In genomic region chr19:6392743-6393393, GRCm38 (mm10) we compare ENCODE assay signal across 13 mouse cellular contexts. TPM values are rescaled to one million over a fixed set of nuclear protein-coding genes. Genes with fewer than 3 reads are reported as not detected.
DNase-seq lines count a peak whose midpoint lies in the region; ATAC-seq and TF ChIP-seq lines count a peak whose summit lies in the region.
"Had no signal": no experiment of that assay in that cellular context is flagged by ENCODE, and none has a peak within 500 bp of the region (broad histone marks: within the 10 kb centered on the region; RNA-seq: fewer than 3 reads in every experiment).

No protein-coding gene starts in this region.

- H3K4me3 ChIP-seq in kidney, adult 2 months (ENCODE audit: insufficient read depth, low read depth, low read length): no peak overlapping the region
- H3K4me3 ChIP-seq in testis, adult 2 months (ENCODE audit: control insufficient read depth, low read depth, low read length): no peak overlapping the region
- no peak overlapping the region for H3K4me3 ChIP-seq in stomach, postnatal 0 days (ENCODE audit: low read depth, low read length)
- H3K4me3 ChIP-seq: embryonic facial prominence, embryonic 13.5 days; forebrain, embryonic 15.5 days; liver, embryonic 13.5 days had no signal

- H3K4me1 ChIP-seq in kidney, adult 2 months (ENCODE audit: control insufficient read depth, insufficient read depth, low read length): no peaks in the 10 kb centered on the region
- H3K4me1 ChIP-seq in testis, adult 2 months (ENCODE audit: control insufficient read depth, insufficient read depth, low read length): peaks cover 2% of the 10 kb centered on the region; the same call in 1 of the 2 replicates
- H3K4me1 ChIP-seq in stomach, postnatal 0 days (replicated peaks; ENCODE audit: control insufficient read depth, insufficient read depth): no peaks in the 10 kb centered on the region

- no peak overlapping the region for H3K4me2 ChIP-seq in stomach, postnatal 0 days (replicated peaks; ENCODE audit: low read depth)
- H3K4me2 ChIP-seq: embryonic facial prominence, embryonic 13.5 days; forebrain, embryonic 15.5 days; liver, embryonic 13.5 days; midbrain, embryonic 11.5 days had no signal

- no peak for DNase-seq in kidney, adult 2 months
- no peak for DNase-seq in kidney, adult 9 months
- no peak for DNase-seq in testis, postnatal 14 days (ENCODE audit: low spot score)
- DNase-seq in T-cell, adult 2 months (ENCODE audit: low spot score): peak; percentile 38
- DNase-seq in stomach, postnatal 0 days (ENCODE audit: low spot score): no peak
- no peak for DNase-seq in right cerebral cortex, postnatal 10 days (ENCODE audit: low spot score in 2 of 2)
- DNase-seq in cerebellum, postnatal 10 days: no peak
- DNase-seq: adrenal gland, postnatal 10 days; liver, embryonic 13.5 days had no signal

- H3K9me3 ChIP-seq in stomach, postnatal 0 days (ENCODE audit: control insufficient read depth, low read length): no peaks in the 10 kb centered on the region
- H3K9me3 ChIP-seq: embryonic facial prominence, embryonic 13.5 days; forebrain, embryonic 15.5 days; liver, embryonic 13.5 days had no signal

- no peak overlapping the region for H3K9ac ChIP-seq in stomach, postnatal 0 days (ENCODE audit: low read length)
- H3K9ac ChIP-seq: embryonic facial prominence, embryonic 13.5 days; forebrain, embryonic 15.5 days; liver, embryonic 13.5 days had no signal

- no peaks in the 10 kb centered on the region for H3K36me3 ChIP-seq in kidney, adult 2 months (ENCODE audit: control insufficient read depth, insufficient read depth, low read length)
- H3K36me3 ChIP-seq in testis, adult 2 months (ENCODE audit: control insufficient read depth, insufficient read depth, low read length): no peaks in the 10 kb centered on the region
- H3K36me3 ChIP-seq in stomach, postnatal 0 days (ENCODE audit: control insufficient read depth, insufficient read depth, low read length): no peaks in the 10 kb centered on the region
- H3K36me3 ChIP-seq: embryonic facial prominence, embryonic 13.5 days; forebrain, embryonic 15.5 days; liver, embryonic 13.5 days had no signal

- ATAC-seq in stomach, postnatal 0 days (ENCODE audit: low FRiP score, low TSS enrichment): no peak
- ATAC-seq: forebrain, embryonic 15.5 days had no signal

- H3K27ac ChIP-seq in kidney, adult 2 months (ENCODE audit: insufficient read depth, low read depth, low read length): no peak overlapping the region
- H3K27ac ChIP-seq in testis, adult 2 months (ENCODE audit: control insufficient read depth, insufficient read depth, low read depth, low read length): no peak overlapping the region
- no peak overlapping the region for H3K27ac ChIP-seq in stomach, postnatal 0 days (replicated peaks)
- H3K27ac ChIP-seq: embryonic facial prominence, embryonic 13.5 days; forebrain, embryonic 15.5 days; liver, embryonic 13.5 days had no signal

- no peak for TF ChIP-seq EP300 in stomach, postnatal 0 days (optimal IDR thresholded peaks at IDR 0.05)

- no peak for TF ChIP-seq POLR2A in kidney, adult 2 months (IDR thresholded peaks at IDR 0.05; ENCODE audit: low read depth, low read length)
- no peak for TF ChIP-seq POLR2A in testis, adult 2 months (IDR thresholded peaks at IDR 0.05; ENCODE audit: control insufficient read depth, low read depth, low read length)

- TF ChIP-seq CTCF in kidney, adult 2 months (conservative IDR thresholded peaks at IDR 0.05; ENCODE audit: insufficient read depth, insufficient read length, low read depth, low read length): 0 out of 2 replicates have a peak, but pooled peaks have one; percentile 11
- peak; percentile 43; the same call in 1 of the 2 replicates for TF ChIP-seq CTCF in testis, adult 2 months (IDR thresholded peaks at IDR 0.05; ENCODE audit: control insufficient read depth, insufficient read depth, insufficient replicate concordance, low read depth, low read length)
- TF ChIP-seq CTCF in stomach, postnatal 0 days (IDR thresholded peaks at IDR 0.05; ENCODE audit: low read depth): peak; percentile 56

- 92% methylated on average over 14 of the region's 14 CpGs for WGBS in kidney, adult 2 months
- 93% methylated on average over 14 of the region's 14 CpGs for WGBS in stomach, postnatal 0 days

- no peaks in the 10 kb centered on the region for H3K27me3 ChIP-seq in kidney, adult 2 months (replicated peaks; ENCODE audit: control insufficient read depth, insufficient read depth, low read length)
- H3K27me3 ChIP-seq in testis, adult 2 months (ENCODE audit: control insufficient read depth, insufficient read depth, low read length): no peaks in the 10 kb centered on the region
- H3K27me3 ChIP-seq in stomach, postnatal 0 days (ENCODE audit: control insufficient read depth, insufficient read depth, low read length): no peaks in the 10 kb centered on the region
- H3K27me3 ChIP-seq: forebrain, embryonic 15.5 days had no signal

RNA-seq across cellular contexts. Expression of gene Rasgrp2, which starts 6.3 kb away (rescaled TPM):
- polyA plus RNA-seq in kidney, adult 2 months (2012; rRNA removed): 76.8 and 90.0 TPM in 2 replicates
- polyA plus RNA-seq in testis, adult 2 months (2012; rRNA removed): 8.2 and 8.4 TPM in 2 replicates
- 53.4 and 57.3 TPM in 2 replicates for polyA plus RNA-seq in stomach, postnatal 0 days (2015; fragmentation: Nextera tagmentation; extraction: Ambion mirVana)

RNA-seq across cellular contexts. Expression of gene Pygm, which starts 8.7 kb away (rescaled TPM):
- 15.0 and 47.1 TPM in 2 replicates for polyA plus RNA-seq in kidney, adult 2 months (2012; rRNA removed)
- 6.9 and 7.6 TPM in 2 replicates for polyA plus RNA-seq in testis, adult 2 months (2012; rRNA removed)
- 8.0 and 10.5 TPM in 2 replicates for polyA plus RNA-seq in stomach, postnatal 0 days (2015; fragmentation: Nextera tagmentation; extraction: Ambion mirVana)

RNA-seq across cellular contexts. Expression of gene Nrxn2, which starts 25.7 kb away (rescaled TPM):
- polyA plus RNA-seq in kidney, adult 2 months (2012; rRNA removed): 5.9 and 6.4 TPM in 2 replicates
- polyA plus RNA-seq in testis, adult 2 months (2012; rRNA removed): 2.5 and 3.2 TPM in 2 replicates
- 0.83 and 1.3 TPM in 2 replicates for polyA plus RNA-seq in stomach, postnatal 0 days (2015; fragmentation: Nextera tagmentation; extraction: Ambion mirVana)

RNA-seq across cellular contexts. Expression of gene Sf1, which starts 29.4 kb away (rescaled TPM):
- 71.3 and 76.3 TPM in 2 replicates for polyA plus RNA-seq in kidney, adult 2 months (2012; rRNA removed)
- polyA plus RNA-seq in testis, adult 2 months (2012; rRNA removed): 167 and 174 TPM in 2 replicates
- polyA plus RNA-seq in stomach, postnatal 0 days (2015; fragmentation: Nextera tagmentation; extraction: Ambion mirVana): 42.3 and 52.0 TPM in 2 replicates

RNA-seq across cellular contexts. Expression of gene Map4k2, which starts 51.9 kb away (rescaled TPM):
- polyA plus RNA-seq in kidney, adult 2 months (2012; rRNA removed): 92.3 and 145 TPM in 2 replicates
- 21.4 and 24.8 TPM in 2 replicates for polyA plus RNA-seq in testis, adult 2 months (2012; rRNA removed)
- 5.2 and 5.7 TPM in 2 replicates for polyA plus RNA-seq in stomach, postnatal 0 days (2015; fragmentation: Nextera tagmentation; extraction: Ambion mirVana)
